Mouse (Mus musculus): ENCODE data around the gene Gm42906.

DNA sequence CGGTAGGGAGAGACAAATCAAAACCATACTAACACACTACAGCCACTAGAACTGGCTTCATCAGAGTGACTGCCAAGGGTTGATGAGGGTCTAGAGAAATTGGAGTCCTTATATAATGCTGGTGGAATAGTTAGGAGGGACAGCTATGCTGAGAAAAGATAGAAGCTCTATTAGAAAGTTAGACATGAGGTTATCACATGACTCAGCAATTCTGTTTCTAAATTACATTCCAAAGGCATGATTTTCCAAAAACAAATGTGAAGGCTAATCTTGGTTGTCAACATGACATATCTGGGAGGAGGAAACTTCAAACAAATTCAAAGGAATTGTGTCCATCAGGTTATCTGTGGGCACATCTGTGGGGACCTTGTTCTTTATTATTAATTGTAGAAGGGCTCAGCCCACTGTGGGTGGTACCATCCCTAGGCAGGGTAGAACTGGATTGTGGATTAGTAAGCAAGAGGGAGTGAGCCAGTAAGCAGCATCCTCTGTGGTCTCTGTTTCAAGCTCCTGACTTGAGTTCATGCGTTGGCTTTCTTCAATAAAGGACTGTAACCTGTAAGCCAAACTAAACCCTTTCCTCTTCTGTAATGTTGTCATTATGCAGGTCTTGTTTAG lies 10.4 kb downstream of the Gm42906 start:
- TF ChIP-seq CTCF (IDR thresholded peaks at IDR 0.05; ENCODE audit: extremely low read depth, insufficient read length, insufficient replicate concordance, low read depth, low read length) (no peak), POLR2A (IDR thresholded peaks at IDR 0.05; ENCODE audit: low read depth, low read length) (no peak)
